Mouse (Mus musculus): ENCODE data around the gene Cc2d1a.

Cc2d1a gene

DNA sequence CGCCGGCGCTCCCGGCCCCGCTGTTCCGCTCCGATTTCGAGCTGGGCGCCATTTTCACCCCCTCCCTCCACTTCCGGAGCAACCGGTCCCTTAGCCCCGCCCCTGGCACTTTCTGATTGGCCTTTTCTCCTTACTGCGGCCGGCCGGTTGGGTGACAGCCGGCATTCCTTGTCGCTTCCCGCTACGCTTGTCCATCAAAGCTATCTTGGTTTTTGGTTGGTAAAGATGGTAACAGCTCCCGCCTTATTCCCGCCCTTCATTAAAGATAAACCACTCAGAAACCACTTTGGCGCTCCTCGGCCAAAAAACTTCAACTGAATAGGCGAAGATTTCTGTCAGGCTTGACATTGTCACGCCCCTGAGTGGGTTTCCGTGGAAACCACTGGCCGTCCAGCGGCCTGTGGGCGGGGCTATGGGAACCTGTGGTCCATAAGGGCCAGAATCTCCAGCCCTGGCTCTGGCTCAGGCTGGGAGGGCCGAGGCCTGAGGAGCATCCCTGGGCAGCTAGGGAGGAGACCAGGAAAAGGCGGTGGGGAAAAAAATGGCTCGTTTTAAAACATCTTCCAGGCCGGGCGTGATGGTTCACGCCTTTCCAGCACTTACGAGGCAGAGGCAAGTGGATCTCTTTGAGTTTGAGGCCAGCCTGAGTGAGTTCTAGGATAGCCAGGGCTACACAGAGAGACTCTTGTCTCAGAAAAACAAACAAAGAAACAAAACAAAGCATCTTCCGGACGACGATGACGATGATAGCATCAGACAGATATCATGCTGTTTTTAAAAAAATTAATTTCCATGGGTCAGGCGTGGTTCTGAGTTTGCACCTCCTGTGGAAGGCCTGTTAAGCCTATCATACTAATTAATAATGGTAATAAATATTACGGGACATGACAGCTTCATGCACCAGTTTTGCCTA, 42.8 kb downstream of the Cc2d1a start, which contains the start of gene Dcaf15:
Gene Dcaf15 (minus strand): TSS at position 72 of the 913 bp plus-strand sequence.
- DNase-seq (ENCODE audit: low spot score in 2 of 2), result peak; percentile 96 to 97

DNA sequence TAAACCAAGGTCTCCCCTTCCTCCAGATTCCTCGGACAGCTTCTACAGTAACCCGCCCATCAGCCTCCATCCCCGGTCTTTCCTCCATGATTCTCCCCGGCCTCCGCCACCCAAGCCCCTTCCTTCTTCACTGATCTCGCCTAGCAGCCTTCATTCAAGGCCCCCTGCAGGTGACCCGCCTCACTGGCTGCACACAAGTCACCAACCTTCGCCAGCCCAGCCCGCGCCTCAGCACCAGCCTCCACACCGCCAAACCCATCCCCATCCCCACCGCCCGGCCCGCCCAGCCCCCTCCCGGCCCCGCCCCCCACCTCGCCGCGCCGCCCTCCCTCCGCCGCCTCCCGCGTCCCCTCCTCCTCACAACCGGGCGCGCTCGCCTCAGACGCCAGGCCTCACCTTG, 43.5 kb downstream of the Cc2d1a start:
- peak; percentile 43 to 60 for DNase-seq (ENCODE audit: low spot score in 2 of 2)

DNA sequence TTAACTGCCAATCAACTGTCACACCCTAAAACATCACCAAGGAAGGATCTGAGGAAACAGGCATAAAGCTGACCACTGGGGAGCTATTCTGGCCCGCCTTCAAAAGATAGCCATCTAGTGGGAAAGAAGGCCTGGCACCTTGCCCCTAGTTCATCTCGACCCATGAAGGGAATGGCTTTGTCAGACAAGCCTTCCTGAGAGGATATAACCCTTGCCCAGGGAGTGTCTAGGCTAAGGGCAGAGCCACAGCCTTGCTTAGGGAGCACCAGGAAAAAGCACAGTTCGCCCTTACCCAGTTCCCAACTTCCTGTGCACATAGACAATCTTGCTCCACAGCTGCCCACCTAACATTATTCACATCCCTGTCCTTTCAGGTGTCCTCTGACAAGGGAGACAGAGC, 44.1 kb downstream of the Cc2d1a start:
- no peak for DNase-seq (ENCODE audit: low spot score in 2 of 2)

DNA sequence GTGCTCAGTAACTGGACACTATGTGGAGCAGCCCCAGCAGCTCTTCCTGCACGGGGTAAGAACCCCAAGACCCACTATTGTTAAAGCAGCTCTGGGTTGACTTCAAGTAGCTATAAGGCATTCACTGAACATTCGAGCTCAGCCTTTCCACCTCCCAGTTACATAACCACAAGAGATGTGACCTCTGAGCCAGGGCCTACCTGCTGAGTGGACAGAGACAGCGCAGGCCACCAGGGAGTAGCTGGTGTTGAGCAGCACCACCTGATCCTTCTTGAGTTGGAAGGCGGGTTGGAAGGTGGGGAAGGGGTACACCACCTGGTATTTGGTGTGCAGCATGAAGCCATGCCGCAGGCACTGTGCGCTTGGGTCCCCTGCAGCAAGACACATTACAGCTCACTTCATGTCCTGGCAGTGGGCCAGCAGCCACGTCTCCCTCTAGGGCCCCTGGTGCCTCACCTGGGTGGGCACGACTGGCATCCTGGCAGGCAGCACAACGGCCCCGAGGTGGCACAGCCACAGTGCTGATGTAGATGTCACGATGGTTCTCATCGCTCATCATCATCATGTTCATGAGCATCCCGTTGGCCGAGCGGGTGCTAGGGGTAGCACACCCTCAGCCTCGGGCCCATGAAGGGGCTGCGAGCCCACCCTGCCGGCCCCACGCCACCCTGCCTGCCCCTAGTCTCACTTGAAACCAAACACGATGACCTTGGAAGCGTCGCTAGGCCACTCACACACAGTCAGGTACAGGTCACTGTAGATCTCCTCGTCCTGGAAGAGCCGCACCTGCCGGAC, 46.1 kb downstream of the Cc2d1a start:
- DNase-seq (ENCODE audit: low spot score in 2 of 2), result no peak

DNA sequence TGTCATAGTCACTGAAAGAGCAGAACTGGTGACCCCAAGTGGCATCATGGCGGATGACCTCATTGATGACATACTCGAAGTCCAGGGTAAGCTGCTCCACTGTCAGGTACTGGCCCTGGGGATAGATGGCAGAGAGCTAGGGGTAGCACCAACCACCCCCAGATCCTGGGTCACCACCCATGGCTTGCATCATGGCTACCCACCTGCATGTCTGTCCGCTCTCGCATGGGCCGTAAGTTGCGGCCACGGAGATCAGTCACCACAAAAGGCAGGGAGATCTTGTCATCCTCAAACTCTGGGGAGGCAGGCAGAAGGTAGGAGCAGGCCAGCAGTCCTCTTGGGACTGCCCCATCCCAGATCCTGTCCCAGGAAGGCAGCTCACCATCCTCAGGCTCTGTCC, 49.4 kb downstream of the Cc2d1a start:
- no peak for DNase-seq (ENCODE audit: low spot score in 2 of 2)

DNA sequence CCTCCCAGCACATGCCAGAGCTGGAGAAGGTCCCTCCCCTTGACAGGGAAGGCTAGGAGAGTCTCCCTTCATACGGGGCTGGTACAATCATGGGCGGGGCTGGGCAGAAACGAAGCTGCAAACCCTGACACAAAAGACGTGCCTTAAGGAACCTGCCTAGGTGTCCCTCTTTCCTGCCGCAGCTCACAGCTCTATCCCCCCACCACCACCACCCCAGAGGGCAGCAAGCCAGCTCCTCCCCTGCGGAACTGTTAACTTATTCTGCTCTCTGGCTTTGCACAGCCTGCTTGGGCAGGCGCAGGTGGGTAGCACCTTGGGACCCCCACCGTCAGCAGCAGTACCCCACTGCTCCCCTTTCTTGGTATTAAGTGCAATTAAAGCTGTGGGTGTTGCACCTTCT, 51.7 kb downstream of the Cc2d1a start:
- DNase-seq (ENCODE audit: low spot score in 2 of 2), result no peak

DNA sequence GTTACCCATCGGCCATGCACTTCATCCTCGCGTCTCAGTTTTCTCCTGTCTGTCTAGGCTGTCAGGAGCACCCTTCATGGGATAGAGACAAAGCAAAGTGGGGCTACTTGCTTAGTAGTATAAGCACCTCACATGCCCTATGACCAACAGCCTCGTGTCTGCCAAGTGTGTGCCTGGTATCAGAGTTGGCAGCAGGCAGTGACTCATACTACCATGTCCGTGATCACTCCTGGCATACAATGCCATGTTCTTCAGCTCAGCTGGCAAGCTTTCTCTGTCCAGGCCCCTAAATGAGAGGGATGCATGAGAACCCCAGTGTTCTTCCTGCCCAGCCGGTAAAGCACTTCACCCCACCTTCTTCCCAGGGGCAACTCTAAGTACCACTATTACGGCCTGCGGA, 57.2 kb downstream of the Cc2d1a start:
- no peak for DNase-seq (ENCODE audit: low spot score in 2 of 2)

DNA sequence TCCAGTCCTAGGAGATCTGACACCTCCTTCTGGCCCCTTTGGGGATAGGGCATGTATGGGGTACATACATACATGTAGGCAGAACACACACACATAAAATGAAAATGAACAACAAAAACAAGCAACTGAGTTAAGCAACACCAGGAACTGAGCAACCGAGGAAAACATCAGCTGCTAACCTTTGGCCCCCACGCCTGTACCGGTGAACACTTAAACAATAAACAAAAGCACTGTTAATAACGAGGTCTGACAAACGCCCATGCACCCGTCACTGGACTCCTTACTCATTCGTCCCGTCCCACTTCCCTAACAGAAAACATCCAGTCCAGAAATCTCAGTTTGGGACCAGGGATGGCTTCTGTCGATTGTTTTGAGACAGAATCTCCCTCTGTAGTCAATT, 58.5 kb downstream of the Cc2d1a start:
- DNase-seq (ENCODE audit: low spot score in 2 of 2), result no peak

DNA sequence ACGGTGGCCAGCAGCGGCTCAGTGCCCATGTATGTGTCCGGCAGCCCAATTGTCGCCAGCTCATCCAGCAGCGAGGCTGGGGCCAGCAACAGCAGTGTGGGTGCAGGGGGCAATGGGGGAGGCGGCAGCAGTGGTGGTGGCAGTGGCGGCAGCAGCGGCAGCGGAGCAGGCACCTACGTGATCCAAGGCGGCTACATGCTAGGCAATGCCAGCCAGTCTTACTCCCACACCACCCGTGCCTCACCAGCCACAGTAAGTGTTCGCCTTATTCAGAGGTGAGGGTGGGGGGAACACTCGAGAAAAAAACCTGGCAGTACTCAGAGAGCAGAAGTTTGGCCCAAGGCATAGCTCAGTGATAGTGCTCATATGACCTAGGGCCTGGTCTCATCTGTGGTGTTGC, 59.9 kb downstream of the Cc2d1a start:
- DNase-seq (ENCODE audit: low spot score in 2 of 2), result no peak

DNA sequence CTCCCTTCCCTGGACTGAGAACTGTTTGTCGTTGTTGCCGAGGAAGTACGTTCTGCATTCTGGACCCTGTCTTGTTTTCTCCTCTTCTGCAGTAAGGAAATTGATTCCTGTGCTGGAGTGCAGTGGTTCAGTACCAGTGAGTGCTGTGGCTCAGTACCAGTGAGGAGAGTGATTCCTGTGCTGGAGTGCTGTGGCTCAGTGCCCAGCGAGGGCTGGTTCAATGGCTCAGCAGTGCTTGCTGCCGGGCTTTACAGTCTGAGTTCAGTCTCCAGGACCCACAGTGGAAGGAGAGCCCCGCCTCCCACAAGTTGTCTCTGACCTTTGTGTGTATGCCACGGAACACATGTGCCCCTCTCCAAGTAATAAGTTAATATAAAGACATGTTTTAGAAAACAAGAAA, 60.6 kb downstream of the Cc2d1a start:
- no peak for DNase-seq (ENCODE audit: low spot score in 2 of 2)

DNA sequence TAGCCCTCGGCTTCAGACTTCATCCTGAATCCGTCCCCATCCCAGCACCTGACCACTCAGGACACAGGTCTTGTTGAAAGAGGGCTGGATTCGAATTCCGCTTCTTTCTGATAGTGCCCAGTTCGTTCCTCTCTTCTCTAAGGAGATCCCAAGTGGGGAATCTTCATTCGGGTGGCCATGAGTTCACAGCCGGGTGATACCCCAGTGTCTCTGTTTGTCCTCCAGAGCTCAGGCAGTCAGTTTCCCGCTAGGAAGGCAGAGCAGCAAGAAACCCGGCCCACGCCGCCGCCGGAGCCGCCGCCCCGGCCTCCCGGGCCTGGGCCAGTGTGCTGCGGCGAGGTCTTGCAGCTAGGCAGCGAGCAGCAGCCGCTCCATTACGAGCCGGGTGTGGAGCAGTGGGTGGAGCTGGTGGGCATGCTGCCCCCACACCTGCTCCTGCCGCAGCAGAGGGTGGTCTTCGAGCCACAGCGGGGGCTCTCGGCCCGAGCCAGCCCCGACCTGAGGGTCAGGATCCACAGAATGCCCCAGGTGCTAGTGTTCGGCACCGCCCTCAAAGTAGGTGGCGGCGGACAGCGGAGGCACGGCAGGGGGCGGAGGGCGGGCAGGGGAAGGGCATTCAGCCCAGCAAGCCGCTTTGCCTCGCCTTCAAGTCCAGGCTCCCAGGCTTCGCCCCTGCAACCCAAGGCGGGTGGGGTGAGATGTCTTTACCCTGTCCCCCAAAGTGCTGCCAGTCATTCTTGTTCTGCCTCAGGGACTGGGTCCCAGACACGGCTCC, 63.2 kb downstream of the Cc2d1a start:
- DNase-seq (ENCODE audit: low spot score in 2 of 2), result no peak

DNA sequence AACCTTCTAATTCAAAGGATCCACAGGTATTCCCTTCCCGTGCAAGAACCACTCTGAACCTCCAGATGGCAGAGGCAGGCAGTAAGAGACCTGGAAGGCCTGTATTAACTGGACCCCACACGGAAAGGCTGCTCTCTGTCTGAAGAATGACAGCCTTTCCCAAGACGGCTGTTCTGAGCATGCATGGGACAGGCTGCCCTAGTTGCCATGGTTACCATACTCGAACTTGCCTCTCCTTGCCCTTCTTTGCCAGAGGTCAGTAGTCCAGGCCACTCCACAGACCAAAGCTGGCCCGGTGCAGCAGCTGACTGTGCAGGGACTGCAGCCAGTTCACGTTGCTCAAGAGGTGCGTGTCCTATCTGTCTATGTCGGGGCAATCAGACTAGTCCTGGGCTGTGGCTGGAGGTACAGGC, 63.9 kb downstream of the Cc2d1a start:
- no peak for DNase-seq (ENCODE audit: low spot score in 2 of 2)
